Mouse (Mus musculus) CH12.LX (cell line): ENCODE data around the gene B3gat3. TPM values are rescaled to one million over a fixed set of nuclear protein-coding genes. Genes with fewer than 3 reads are reported as not detected.

Source experiments
- DNase-seq: peaks from one replicate; pipeline ENCODE4 v3.0.0-alpha.2; 2013; ENCODE audit errors: extremely low read depth
- H3K27ac ChIP-seq: 2 replicates; pipeline ENCODE4 v1.5.1; 2012; ENCODE audit warnings: low read depth, mild to moderate bottlenecking, control low read depth, moderate library complexity; ENCODE audit not compliant: insufficient read depth
- H3K27me3 ChIP-seq: replicated peaks from 2 replicates; pipeline ENCODE3; 2012; ENCODE audit warnings: inconsistent platforms
- H3K36me3 ChIP-seq, 2 experiments: replicated peaks in 1 of 2; 2 replicates each; pipeline versions ENCODE3 to v1.6.1; 2012; ENCODE audit warnings: inconsistent platforms in 1 of 2, low read length in 1 of 2, mild to moderate bottlenecking in 1 of 2, mixed read lengths in 1 of 2, moderate library complexity in 1 of 2; ENCODE audit not compliant: control insufficient read depth in 1 of 2, insufficient read depth in 1 of 2
- H3K4me1 ChIP-seq, 2 experiments: 2 replicates each; pipeline ENCODE4 v1.6.1; 2012; ENCODE audit warnings: inconsistent platforms in 1 of 2, moderate library complexity in 1 of 2; ENCODE audit not compliant: insufficient read depth in 2 of 2, control insufficient read depth in 1 of 2
- H3K4me2 ChIP-seq: 2 replicates; pipeline ENCODE4 v1.6.1; 2012; ENCODE audit warnings: low read depth, mild to moderate bottlenecking, control low read depth; ENCODE audit not compliant: poor library complexity, insufficient read depth, severe bottlenecking
- H3K4me3 ChIP-seq, 3 experiments: fragments of 150-350 bp in 1 of 3; sonication (generic) in 1 of 3; replicated peaks in 1 of 3; 2 replicates each; pipeline versions ENCODE3 to v1.5.1; 2011 to 2012; ENCODE audit warnings: low read depth in 2 of 3, low read length in 2 of 3, mild to moderate bottlenecking in 2 of 3, moderate library complexity in 2 of 3, control low read depth in 1 of 3, improper control_type of control experiment in 1 of 3, inconsistent platforms in 1 of 3, mixed read lengths in 1 of 3; ENCODE audit not compliant: poor library complexity in 1 of 3
- H3K79me2 ChIP-seq: replicated peaks from 2 replicates; pipeline ENCODE4 v1.6.1; 2012; ENCODE audit warnings: mild to moderate bottlenecking, moderate library complexity; ENCODE audit not compliant: control insufficient read depth, poor library complexity, insufficient read depth, severe bottlenecking; ENCODE audit errors: extremely low read depth
- H3K9ac ChIP-seq: 2 replicates; pipeline ENCODE4 v1.6.1; 2012; ENCODE audit warnings: low read depth, mild to moderate bottlenecking, control low read depth, moderate library complexity; ENCODE audit not compliant: insufficient read depth
- H3K9me3 ChIP-seq: replicated peaks from 2 replicates; pipeline ENCODE3; 2012; ENCODE audit warnings: low read length, inconsistent platforms, mixed read lengths
- CHD1 ChIP-seq: IDR thresholded peaks from 2 replicates; pipeline ENCODE4 v1.6.1; 2012; ENCODE audit warnings: low read depth, low read length, improper control_type of control experiment, inconsistent platforms
- CHD2 ChIP-seq: IDR thresholded peaks from 2 replicates; pipeline ENCODE4 v1.6.1; 2011; ENCODE audit warnings: low read length, improper control_type of control experiment
- CTCF ChIP-seq, 2 experiments: IDR thresholded peaks in 1 of 2; conservative IDR thresholded peaks in 1 of 2; 2 replicates each; pipeline ENCODE4 v1.5.1; 2011 to 2012; ENCODE audit warnings: low read depth in 2 of 2, low read length in 2 of 2, improper control_type of control experiment in 1 of 2, inconsistent platforms in 1 of 2, mild to moderate bottlenecking in 1 of 2, moderate library complexity in 1 of 2
- ELF1 ChIP-seq: IDR thresholded peaks from 2 replicates; pipeline ENCODE4 v1.6.1; 2014; ENCODE audit warnings: low read depth, mild to moderate bottlenecking, inconsistent platforms, low read length, improper control_type of control experiment
- EP300 ChIP-seq: IDR thresholded peaks from 2 replicates; pipeline ENCODE4 v1.6.1; 2011; ENCODE audit warnings: low read length, improper control_type of control experiment
- ETS1 ChIP-seq: conservative IDR thresholded peaks from 2 replicates; pipeline ENCODE4 v1.6.1; 2012; ENCODE audit warnings: low read depth, mild to moderate bottlenecking, inconsistent platforms, low read length, improper control_type of control experiment, moderate library complexity
- GABPA ChIP-seq: IDR thresholded peaks from 2 replicates; pipeline ENCODE4 v1.6.1; 2012; ENCODE audit warnings: low read depth, low read length, improper control_type of control experiment, inconsistent platforms; ENCODE audit not compliant: insufficient replicate concordance
- IRF4 ChIP-seq: IDR thresholded peaks from 2 replicates; pipeline ENCODE4 v1.6.1; 2014; ENCODE audit warnings: low read depth, mild to moderate bottlenecking, inconsistent platforms, low read length, improper control_type of control experiment
- JUND ChIP-seq: conservative IDR thresholded peaks from 2 replicates; pipeline ENCODE4 v1.6.1; 2011; ENCODE audit warnings: low read depth, low read length, improper control_type of control experiment
- KAT2A ChIP-seq: IDR thresholded peaks from 2 replicates; pipeline ENCODE4 v1.6.1; 2012; ENCODE audit warnings: low read length, improper control_type of control experiment, inconsistent platforms; ENCODE audit not compliant: insufficient replicate concordance
- MAX ChIP-seq: IDR thresholded peaks from 2 replicates; pipeline ENCODE4 v1.6.1; 2011; ENCODE audit warnings: low read length, improper control_type of control experiment
- MAZ ChIP-seq: IDR thresholded peaks from 2 replicates; pipeline ENCODE4 v1.6.1; 2012; ENCODE audit warnings: low read depth, mild to moderate bottlenecking, inconsistent platforms, low read length, improper control_type of control experiment, moderate library complexity
- MEF2A ChIP-seq: IDR thresholded peaks from 2 replicates; pipeline ENCODE4 v1.6.1; 2014; ENCODE audit warnings: low read depth, mild to moderate bottlenecking, inconsistent platforms, low read length, improper control_type of control experiment, borderline replicate concordance
- MXI1 ChIP-seq: IDR thresholded peaks from 2 replicates; pipeline ENCODE4 v1.6.1; 2011; ENCODE audit warnings: mild to moderate bottlenecking, low read depth, low read length, improper control_type of control experiment
- MYC ChIP-seq: IDR thresholded peaks from 2 replicates; pipeline ENCODE4 v1.6.1; 2011; ENCODE audit warnings: low read depth, mild to moderate bottlenecking, improper control_type of control experiment, low read length
- NELFE ChIP-seq: IDR thresholded peaks from 2 replicates; pipeline ENCODE4 v1.6.1; 2011; ENCODE audit warnings: low read depth, low read length, improper control_type of control experiment
- PAX5 ChIP-seq: IDR thresholded peaks from 2 replicates; pipeline ENCODE4 v1.6.1; 2012; ENCODE audit warnings: low read length, inconsistent platforms, mixed read lengths
- POLR2A ChIP-seq: IDR thresholded peaks from 2 replicates; pipeline ENCODE4 v1.6.1; 2011; ENCODE audit warnings: low read depth, mild to moderate bottlenecking, improper control_type of control experiment, low read length
- POLR2AphosphoS2 ChIP-seq: IDR thresholded peaks from 2 replicates; pipeline ENCODE4 v1.6.1; 2011; ENCODE audit warnings: low read depth, low read length, improper control_type of control experiment
- RCOR1 ChIP-seq: conservative IDR thresholded peaks from 2 replicates; pipeline ENCODE4 v1.6.1; 2012; ENCODE audit warnings: low read depth, mild to moderate bottlenecking, inconsistent platforms, low read length, improper control_type of control experiment
- SIN3A ChIP-seq: IDR thresholded peaks from 2 replicates; pipeline ENCODE4 v1.6.1; 2012; ENCODE audit warnings: low read length, improper control_type of control experiment, inconsistent platforms
- TCF12 ChIP-seq: IDR thresholded peaks from 2 replicates; pipeline ENCODE4 v1.6.1; 2014; ENCODE audit warnings: low read depth, mild to moderate bottlenecking, inconsistent platforms, low read length, improper control_type of control experiment
- USF1 ChIP-seq: IDR thresholded peaks from 2 replicates; pipeline ENCODE4 v1.6.1; 2014; ENCODE audit warnings: low read depth, mild to moderate bottlenecking, inconsistent platforms, low read length, improper control_type of control experiment
- USF2 ChIP-seq: conservative IDR thresholded peaks from 2 replicates; pipeline ENCODE4 v1.6.1; 2011; ENCODE audit warnings: low read depth, low read length, improper control_type of control experiment
- ZC3H11A ChIP-seq: IDR thresholded peaks from 2 replicates; pipeline ENCODE4 v1.6.1; 2012; ENCODE audit warnings: low read depth, mild to moderate bottlenecking, inconsistent platforms, low read length, improper control_type of control experiment
- ZMIZ1 ChIP-seq: IDR thresholded peaks from 2 replicates; pipeline ENCODE4 v1.6.1; 2012; ENCODE audit warnings: low read depth, mild to moderate bottlenecking, inconsistent platforms, low read length, improper control_type of control experiment
- dilution Hi-C: fragments of 300-500 bp; cut with MboI; formaldehyde crosslinking; loops from 2 replicates; pipeline ENCODE4 v1.14.3; 2020; ENCODE audit warnings: low sequenced_read_pairs; ENCODE audit not compliant: extremely low pct_unique_long_range_greater_than_20kb, extremely low pct_ligation_motif_present
- in situ Hi-C: fragments of 300-500 bp; cut with MboI; formaldehyde crosslinking; loops from 3 replicates; pipeline ENCODE4 v1.14.3; 2019; ENCODE audit warnings: low sequenced_read_pairs, low pct_ligation_motif_present, low pct_unique_long_range_greater_than_20kb, mixed read lengths
- polyA plus RNA-seq: library from polyadenylated mRNA; unstranded; fragments of >175 nt; gene quantifications from 2 replicates; pipeline ENCODE4 v1.2.1, GENCODE M21; 2012; ENCODE audit warnings: low read depth; ENCODE audit not compliant: insufficient read length
- total RNA-seq, 2 experiments: library from RNA; depleted of rRNA; stranded (reverse); fragments of 300-350 nt in 1 of 2; fragments of >200 nt in 1 of 2; gene quantifications; 2 replicates each; pipeline ENCODE4 v1.2.3; 2012 to 2014

Gene B3gat3
- total and polyA plus RNA-seq, 3 experiments: 17.8 to 54.8 (median 33.0) TPM

- Histone ChIP-seq H3K27ac (no peak within 1 kb of the TSS), H3K9me3 (no peaks in the 10 kb centered on the region), H3K4me3 (no peak within 1 kb of the TSS), H3K4me2 (no peak within 1 kb of the TSS), H3K36me3 (peaks cover 0 to 10% of the 10 kb centered on the region in 2 experiments), H3K9ac (no peak within 1 kb of the TSS), H3K27me3 (no peaks in the 10 kb centered on the region), H3K79me2 (peaks cover 4% of the 10 kb centered on the region; the same call in 1 of the 2 replicates), H3K4me1 (peaks cover 0 to 26% of the 10 kb centered on the region in 2 experiments; a peak in 3 of 4 replicates)
- TF ChIP-seq CHD2: no peak
- TF ChIP-seq MEF2A: no peak
- TF ChIP-seq SIN3A: no peak
- TF ChIP-seq ELF1: no peak
- TF ChIP-seq KAT2A: no peak
- no peak for TF ChIP-seq ETS1
- TF ChIP-seq MYC: no peak
- dilution Hi-C loops: no loop called here
- DNase-seq: no peak
- in situ Hi-C loops: no loop called here
Measured at GRCm38 (mm10) chr19:8883616-8884015, 36.6 kb upstream of the B3gat3 start, which contains the start of the genes Lbhd1 and Gm49403. TSS of gene Lbhd1 (plus strand) at chr19:8883732. TSS of gene Gm49403 (plus strand) at chr19:8883930.

- Histone ChIP-seq H3K9me3 (no peaks in the 10 kb centered on the region), H3K36me3 (peaks cover 14 to 22% of the 10 kb centered on the region in 2 experiments), H3K4me3 (peak overlapping the region; percentile 6 to 77 (median 68)), H3K27ac (no peak overlapping the region), H3K9ac (peak overlapping the region; percentile 95), H3K4me1 (peaks cover 0 to 32% of the 10 kb centered on the region in 2 experiments; a peak in 2 of 4 replicates), H3K4me2 (peak overlapping the region; percentile 66), H3K27me3 (no peaks in the 10 kb centered on the region), H3K79me2 (peaks cover 26% of the 10 kb centered on the region)
- dilution Hi-C loops (no loop called here), in situ Hi-C loops (no loop called here)
- peak; percentile 85 for TF ChIP-seq CHD2
- TF ChIP-seq ZC3H11A: no peak
- TF ChIP-seq ZMIZ1: peak; percentile 66; the same call in 1 of the 2 replicates
- no peak for TF ChIP-seq RCOR1
- no peak for TF ChIP-seq CTCF (conservative IDR thresholded peaks at IDR 0.05 in 1 of 2, IDR thresholded peaks at IDR 0.05 in 1 of 2; ENCODE audit: low read depth in 2 of 2, low read length in 2 of 2)
- peak; percentile 27 for TF ChIP-seq CHD1
- TF ChIP-seq ETS1: no peak
- 0 out of 2 replicates have a peak, but pooled peaks have one; percentile 41 for TF ChIP-seq KAT2A
- TF ChIP-seq MAX: no peak
- 0 out of 2 replicates have a peak, but pooled peaks have one; percentile 44 for TF ChIP-seq MXI1
- no peak for TF ChIP-seq MEF2A
- peak; percentile 46 for TF ChIP-seq POLR2A
- no peak for TF ChIP-seq USF2
- no peak for TF ChIP-seq MAZ
- no peak for TF ChIP-seq GABPA
- TF ChIP-seq SIN3A: peak; percentile 43; the same call in 1 of the 2 replicates
- no peak for TF ChIP-seq TCF12
- no peak for TF ChIP-seq JUND
- TF ChIP-seq NELFE: 0 out of 2 replicates have a peak, but pooled peaks have one; percentile 44
- TF ChIP-seq PAX5: no peak
- no peak for TF ChIP-seq EP300
- TF ChIP-seq IRF4: no peak
- peak; percentile 93 for TF ChIP-seq POLR2AphosphoS2
- no peak for TF ChIP-seq USF1
- no peak for DNase-seq
Measured at GRCm38 (mm10) chr19:8886916-8887584, 33.1 kb upstream of the B3gat3 start.
